Mouse (Mus musculus): Measurements from ENCODE around the gene Acap1. TPM values are rescaled to one million over a fixed set of nuclear protein-coding genes. Genes with fewer than 3 reads are reported as not detected.

Gene Acap1
- total and polyA plus RNA-seq, 3 experiments = 39.6 to 70.9 (median 58.2) TPM

- H3K27me3 ChIP-seq (replicated peaks) = no peaks in the 10 kb centered on the region
- H3K9me3 ChIP-seq (replicated peaks; ENCODE audit: low read length) = no peaks in the 10 kb centered on the region
- dilution Hi-C loops (cut with MboI; ENCODE audit: extremely low pct_ligation_motif_present, extremely low pct_unique_long_range_greater_than_20kb, low sequenced_read_pairs) = no loop called here
- in situ Hi-C loops (cut with MboI; ENCODE audit: low pct_ligation_motif_present, low pct_unique_long_range_greater_than_20kb, low sequenced_read_pairs) = no loop called here
- H3K36me3 ChIP-seq (replicated peaks in 1 of 2; ENCODE audit: control insufficient read depth in 1 of 2, insufficient read depth in 1 of 2, low read length in 1 of 2) = peaks cover 19 to 24% of the 10 kb centered on the region in 2 experiments
- H3K9ac ChIP-seq (ENCODE audit: insufficient read depth, low read depth) = peak overlapping the region; percentile 88
- peaks cover 38% of the 10 kb centered on the region for H3K79me2 ChIP-seq (replicated peaks; ENCODE audit: control insufficient read depth, extremely low read depth, insufficient read depth, poor library complexity, severe bottlenecking)
- TF ChIP-seq ELF1 (IDR thresholded peaks at IDR 0.05; ENCODE audit: low read depth, low read length) (no peak), JUND (conservative IDR thresholded peaks at IDR 0.05; ENCODE audit: low read depth, low read length) (peak; percentile 29; the same call in 1 of the 2 replicates), SMC3 (IDR thresholded peaks at IDR 0.05; ENCODE audit: low read depth, low read length) (0 out of 2 replicates have a peak, but pooled peaks have one; percentile 14), RAD21 (IDR thresholded peaks at IDR 0.05; ENCODE audit: low read depth, low read length) (peak; percentile 60), CTCF (conservative IDR thresholded peaks at IDR 0.05 in 1 of 2, IDR thresholded peaks at IDR 0.05 in 1 of 2; ENCODE audit: low read depth in 2 of 2, low read length in 2 of 2) (peak; percentile 5 to 63; a peak in 2 of 4 replicates), ZMIZ1 (IDR thresholded peaks at IDR 0.05; ENCODE audit: low read depth, low read length) (0 out of 2 replicates have a peak, but pooled peaks have one; percentile 12), UBTF (IDR thresholded peaks at IDR 0.05; ENCODE audit: low read depth, low read length) (0 out of 2 replicates have a peak, but pooled peaks have one; percentile 1), POLR2A (IDR thresholded peaks at IDR 0.05; ENCODE audit: low read depth, low read length) (no peak), CHD2 (IDR thresholded peaks at IDR 0.05; ENCODE audit: low read length) (0 out of 2 replicates have a peak, but pooled peaks have one; percentile 50), MAFK (IDR thresholded peaks at IDR 0.05; ENCODE audit: insufficient replicate concordance, low read length) (0 out of 2 replicates have a peak, but pooled peaks have one; percentile 49), MAX (IDR thresholded peaks at IDR 0.05; ENCODE audit: low read length) (no peak), EP300 (IDR thresholded peaks at IDR 0.05; ENCODE audit: low read length) (no peak), CHD1 (IDR thresholded peaks at IDR 0.05; ENCODE audit: low read depth, low read length) (peak; percentile 77; the same call in 1 of the 2 replicates), MEF2A (IDR thresholded peaks at IDR 0.05; ENCODE audit: borderline replicate concordance, low read depth, low read length) (no peak), ETS1 (conservative IDR thresholded peaks at IDR 0.05; ENCODE audit: low read depth, low read length) (no peak; the same call in 1 of the 2 replicates), IRF4 (IDR thresholded peaks at IDR 0.05; ENCODE audit: low read depth, low read length) (no peak; the same call in 1 of the 2 replicates), SIN3A (IDR thresholded peaks at IDR 0.05; ENCODE audit: low read length) (peak; percentile 18; the same call in 1 of the 2 replicates)
- H3K4me3 ChIP-seq (replicated peaks in 1 of 3; ENCODE audit: low read depth in 2 of 3, low read length in 2 of 3, poor library complexity in 1 of 3) = peak overlapping the region; percentile 47 to 95 (median 73)
- peaks cover 10 to 33% of the 10 kb centered on the region in 2 experiments for H3K4me1 ChIP-seq (ENCODE audit: control insufficient read depth in 1 of 2, insufficient read depth in 2 of 2)
- peak; percentile 61 for DNase-seq (ENCODE audit: extremely low read depth)
- H3K4me2 ChIP-seq (ENCODE audit: insufficient read depth, low read depth, poor library complexity, severe bottlenecking) = peak overlapping the region; percentile 94
- peak overlapping the region; percentile 94 for H3K27ac ChIP-seq (ENCODE audit: insufficient read depth, low read depth)
These were observed 26.8 kb upstream of the Acap1 start for GRCm38 (mm10) chr11:69922012-69922756.

Measured in CH12.LX (cell line).